Mouse (Mus musculus): Measurements from ENCODE around the gene Lonrf2. TPM values are rescaled to one million over a fixed set of nuclear protein-coding genes. Genes with fewer than 3 reads are reported as not detected.

Gene Lonrf2
- polyA plus RNA-seq, 1 experiment from 2014 or later: 1.6 TPM

DNA sequence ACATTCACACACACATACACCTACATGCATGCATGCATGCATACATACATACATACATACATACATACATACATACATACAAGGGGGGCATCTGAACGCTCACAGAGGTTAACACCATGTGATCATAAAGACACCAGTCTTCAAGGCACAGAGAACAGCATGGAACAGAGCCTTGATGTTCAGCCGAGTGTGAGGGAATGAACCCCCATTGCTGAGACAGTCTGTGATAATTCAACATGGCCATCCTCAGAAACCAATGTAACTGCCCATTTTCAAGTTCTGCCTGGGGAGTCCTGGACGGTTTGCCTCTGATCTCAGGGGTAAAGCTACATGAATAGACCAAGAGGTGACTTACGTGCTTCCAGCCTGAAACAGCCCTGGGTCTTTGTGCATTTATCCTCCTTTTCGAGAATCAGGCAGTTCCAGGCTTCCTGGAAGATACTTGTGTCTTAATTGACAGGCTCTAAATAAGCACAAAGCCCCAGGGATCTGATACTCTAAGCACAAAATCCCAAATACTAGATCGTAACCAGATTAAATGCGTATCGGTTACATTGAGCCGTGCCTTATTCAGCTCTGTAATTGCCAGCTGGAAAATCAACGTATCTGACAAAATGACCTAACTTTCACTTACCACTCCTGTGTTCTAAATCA is 72.4 kb downstream of the Lonrf2 start:
- Histone ChIP-seq H3K4me3 (no peak overlapping the region), H3K9me3 (no peaks in the 10 kb centered on the region), H3K36me3 (no peaks in the 10 kb centered on the region), H3K27ac (peak overlapping the region; percentile 56; the same call in 1 of the 2 replicates), H3K4me2 (replicated peaks) (no peak overlapping the region), H3K27me3 (peaks cover 6% of the 10 kb centered on the region; the same call in 1 of the 2 replicates), H3K4me1 (peaks cover 80% of the 10 kb centered on the region), H3K9ac (no peak overlapping the region)
- 49% methylated on average over 10 of the region's 10 CpGs for WGBS
- ATAC-seq (ENCODE audit: low FRiP score, low read depth): no peak

DNA sequence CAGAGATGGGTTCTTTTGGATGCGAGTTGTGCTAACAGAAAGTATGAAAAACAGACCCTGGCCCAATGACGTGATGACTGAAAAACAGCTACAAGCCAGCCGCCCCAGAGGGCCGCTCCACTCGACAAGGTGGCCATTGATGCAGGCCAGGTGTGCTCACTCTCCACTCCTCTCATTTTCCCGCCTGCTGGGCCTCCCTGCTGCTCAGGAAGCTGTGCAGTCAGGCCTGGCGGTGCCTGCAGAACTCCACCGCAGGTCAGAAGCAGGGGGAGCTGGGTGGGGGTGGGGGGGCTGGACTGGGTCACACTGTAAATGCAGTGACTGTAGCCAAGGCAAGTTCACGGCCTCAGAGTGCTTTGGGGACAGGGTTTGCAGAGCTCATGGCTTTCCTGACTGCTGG is 76.1 kb downstream of the Lonrf2 start:
- Histone ChIP-seq H3K9ac (no peak overlapping the region), H3K36me3 (no peaks in the 10 kb centered on the region), H3K27me3 (no peaks in the 10 kb centered on the region), H3K27ac (peak overlapping the region; percentile 89), H3K4me2 (replicated peaks) (peak overlapping the region; percentile 37; the same call in 1 of the 2 replicates), H3K9me3 (0 out of 2 replicates have a peak, but pooled peaks cover 6% of the 10 kb centered on the region), H3K4me3 (no peak overlapping the region), H3K4me1 (peaks cover 74% of the 10 kb centered on the region)
- ATAC-seq (ENCODE audit: low FRiP score, low read depth): peak; percentile 85
- 12% methylated on average over 9 of the region's 9 CpGs for WGBS

DNA sequence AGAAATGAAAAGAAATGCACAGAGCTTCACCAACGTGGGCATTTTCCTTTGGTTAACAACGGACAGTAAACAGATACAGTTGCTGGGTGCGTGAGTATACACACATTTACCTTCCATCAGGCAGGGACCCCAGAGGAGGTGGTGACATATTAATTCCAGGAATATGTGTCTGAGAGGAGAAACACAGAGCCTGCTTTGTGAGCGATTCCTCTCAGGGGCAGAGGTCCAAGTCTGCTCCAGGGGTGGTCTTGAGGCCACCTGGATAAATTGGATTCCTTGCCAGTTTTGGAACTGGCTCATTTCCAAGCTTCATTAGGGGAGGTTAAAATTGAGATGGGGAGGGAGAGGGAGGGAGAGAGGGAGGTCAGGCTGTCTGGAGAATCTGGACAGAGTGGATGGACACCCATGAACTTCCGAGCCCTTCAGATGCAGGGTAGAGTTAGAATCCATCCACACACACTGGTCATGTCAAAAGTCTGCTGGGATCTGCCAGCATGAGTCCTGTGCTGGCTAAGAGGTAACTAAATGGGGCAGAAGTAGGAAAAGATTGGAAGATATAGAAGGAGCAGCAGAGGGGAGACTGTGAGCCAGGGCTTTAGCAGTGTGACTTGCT is 78.6 kb downstream of the Lonrf2 start:
- peak; percentile 73 for ATAC-seq (ENCODE audit: low FRiP score, low read depth)
- no peaks in the 10 kb centered on the region for H3K36me3 ChIP-seq
- peak overlapping the region; percentile 32 for H3K4me2 ChIP-seq (replicated peaks)
- no peaks in the 10 kb centered on the region for H3K27me3 ChIP-seq
- H3K4me3 ChIP-seq: no peak overlapping the region
- 0 out of 2 replicates have a peak, but pooled peaks cover 6% of the 10 kb centered on the region for H3K9me3 ChIP-seq
- peak overlapping the region; percentile 85 for H3K27ac ChIP-seq
- peaks cover 48% of the 10 kb centered on the region for H3K4me1 ChIP-seq
- WGBS: 30% methylated on average over 5 of the region's 5 CpGs
- H3K9ac ChIP-seq: no peak overlapping the region

DNA sequence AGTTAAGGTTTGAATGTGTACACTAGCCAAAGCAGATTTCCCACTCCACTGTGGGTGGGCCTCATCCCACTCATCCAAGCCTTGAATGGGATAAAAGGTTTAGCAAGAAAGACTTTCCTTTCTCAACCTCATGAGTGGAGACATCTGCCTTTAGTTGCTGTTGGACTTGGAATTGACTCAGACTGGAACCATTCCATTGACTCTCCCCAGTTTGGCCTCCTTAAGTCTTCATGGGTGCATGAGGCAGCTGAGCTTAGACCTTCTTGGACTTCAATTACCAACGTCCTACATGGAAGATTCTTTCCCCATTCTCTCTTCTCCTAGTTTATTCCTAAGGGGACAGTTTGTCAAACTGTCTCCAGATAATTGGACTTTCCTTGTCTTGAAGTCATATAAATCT is 92.6 kb downstream of the Lonrf2 start:
- no peaks in the 10 kb centered on the region for H3K36me3 ChIP-seq
- no peaks in the 10 kb centered on the region for H3K9me3 ChIP-seq

More for the DNA sequence above, 92.6 kb downstream of the Lonrf2 start:
- no peak overlapping the region for H3K4me2 ChIP-seq (replicated peaks)
- H3K27ac ChIP-seq: no peak overlapping the region
- H3K9ac ChIP-seq: no peak overlapping the region
- no peak for ATAC-seq (ENCODE audit: low FRiP score, low read depth)
- no peaks in the 10 kb centered on the region for H3K27me3 ChIP-seq
- H3K4me3 ChIP-seq: no peak overlapping the region
- peaks cover 3% of the 10 kb centered on the region; the same call in 1 of the 2 replicates for H3K4me1 ChIP-seq
- 68% methylated on average over 1 of the region's 1 CpGs for WGBS

Other genes starting within 250 kb of the Lonrf2 start
- gene Aff3, start 171.8 kb downstream of the Lonrf2 start, polyA plus RNA-seq (2015; fragmentation: Nextera tagmentation; extraction: Ambion mirVana): 20.6 and 24.9 TPM in 2 replicates
- gene Chst10, start 61.5 kb upstream of the Lonrf2 start, polyA plus RNA-seq (2015; fragmentation: Nextera tagmentation; extraction: Ambion mirVana): 12.6 and 12.7 TPM in 2 replicates
- not detected in 2 replicates for gene Nms, start 102.4 kb upstream of the Lonrf2 start, polyA plus RNA-seq (2015; fragmentation: Nextera tagmentation; extraction: Ambion mirVana)
- gene Pdcl3, start 148.9 kb upstream of the Lonrf2 start, polyA plus RNA-seq (2015; fragmentation: Nextera tagmentation; extraction: Ambion mirVana): 165 and 170 TPM in 2 replicates

All from limb, embryonic 13.5 days (tissue).